Mouse (Mus musculus) hindbrain, embryonic 14.5 days (tissue): ENCODE data around the gene Cux2. TPM values are rescaled to one million over a fixed set of nuclear protein-coding genes. Genes with fewer than 3 reads are reported as not detected.

Source experiments
- ATAC-seq: fragments of 200-750 bp; cut with Nextera tagmentation; 2 replicates; pipeline ENCODE4 v1.8.0; 2017; ENCODE audit warnings: moderate number of reproducible peaks, mild to moderate bottlenecking, moderate TSS enrichment, moderate library complexity; ENCODE audit not compliant: low FRiP score
- DNase-seq: peaks from one replicate; pipeline ENCODE4 v3.0.0-alpha.2; 2015; ENCODE audit warnings: low spot score
- H3K27ac ChIP-seq: fragments of 300-500 bp; sonication (generic); 2 replicates; pipeline ENCODE4 v1.5.1; 2014; ENCODE audit warnings: mild to moderate bottlenecking, moderate library complexity
- H3K27me3 ChIP-seq: fragments of 300-500 bp; sonication (generic); 2 replicates; pipeline ENCODE4 v1.6.1; 2014; ENCODE audit warnings: mild to moderate bottlenecking, low read length, mixed read lengths; ENCODE audit not compliant: control insufficient read depth, insufficient read depth
- H3K36me3 ChIP-seq: fragments of 300-500 bp; sonication (generic); replicated peaks from 2 replicates; pipeline ENCODE4 v1.6.1; 2014; ENCODE audit not compliant: control insufficient read depth, insufficient read depth
- H3K4me1 ChIP-seq: fragments of 300-500 bp; sonication (generic); replicated peaks from 2 replicates; pipeline ENCODE4 v1.6.1; 2014; ENCODE audit warnings: antibody characterized with exemption, low read length, mixed read lengths; ENCODE audit not compliant: control insufficient read depth, insufficient read depth
- H3K4me2 ChIP-seq: fragments of 300-500 bp; sonication (generic); replicated peaks from 2 replicates; pipeline ENCODE4 v1.6.1; 2014; ENCODE audit warnings: mild to moderate bottlenecking, moderate library complexity
- H3K4me3 ChIP-seq: fragments of 300-500 bp; sonication (generic); replicated peaks from 2 replicates; pipeline ENCODE4 v1.5.1; 2014; ENCODE audit warnings: mild to moderate bottlenecking, low read length
- H3K9ac ChIP-seq: fragments of 300-500 bp; sonication (generic); 2 replicates; pipeline ENCODE4 v1.6.1; 2014
- H3K9me3 ChIP-seq: fragments of 300-500 bp; sonication (generic); 2 replicates; pipeline ENCODE4 v1.6.1; 2016; ENCODE audit warnings: low read length; ENCODE audit not compliant: control insufficient read depth
- WGBS: fragments of 180-500 bp; shearing (Covaris S2); extraction: QIAGEN DNeasy Blood & Tissue Kit; methylation state at CpG from one replicate; pipeline ENCODE4 v1.1.7; 2014; 5-methylcytosine and 5-hydroxymethylcytosine counted together
- polyA plus RNA-seq: library from polyadenylated mRNA; unstranded; fragments of >200 nt; fragmentation: Nextera tagmentation; extraction: Ambion mirVana; gene quantifications from 2 replicates; pipeline ENCODE4 v1.2.1, GENCODE M21; 2014

The Cux2 gene
- polyA plus RNA-seq, 1 experiment from 2014 or later: 28.1 TPM

DNA sequence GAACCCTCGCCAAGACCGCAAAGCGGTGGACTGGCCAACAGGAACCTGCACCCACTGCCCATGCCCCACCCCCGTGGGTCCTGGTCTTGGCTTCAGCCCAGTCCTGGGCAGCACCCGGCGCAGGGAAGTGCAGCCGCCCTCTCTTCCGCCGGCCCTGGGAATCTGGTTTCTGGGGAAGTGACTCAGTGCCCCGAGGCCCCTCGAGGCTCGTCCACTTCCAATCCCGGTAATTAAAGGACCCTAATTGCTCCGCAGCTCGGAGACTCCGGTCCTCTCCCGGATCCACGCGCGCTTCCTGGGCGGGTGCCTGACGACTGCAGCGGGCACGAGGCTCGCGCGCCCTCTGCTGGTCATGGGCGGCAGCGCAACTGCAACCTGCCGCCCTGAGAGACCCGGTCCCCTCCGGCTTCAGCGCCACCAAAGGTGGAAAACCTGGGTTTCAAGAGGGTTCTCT, 207.2 kb downstream of the Cux2 start:
- WGBS: 0% methylated on average over 33 of the region's 33 CpGs
- Histone ChIP-seq H3K4me3 (peak overlapping the region; percentile 41), H3K4me2 (peak overlapping the region; percentile 74), H3K36me3 (no peaks in the 10 kb centered on the region), H3K27me3 (peaks cover 59% of the 10 kb centered on the region), H3K9me3 (no peaks in the 10 kb centered on the region), H3K4me1 (peaks cover 15% of the 10 kb centered on the region), H3K9ac (peak overlapping the region; percentile 67), H3K27ac (no peak overlapping the region)
- DNase-seq: peak; percentile 88
- ATAC-seq: 0 out of 2 replicates have a peak, but pooled peaks have one; percentile 61

DNA sequence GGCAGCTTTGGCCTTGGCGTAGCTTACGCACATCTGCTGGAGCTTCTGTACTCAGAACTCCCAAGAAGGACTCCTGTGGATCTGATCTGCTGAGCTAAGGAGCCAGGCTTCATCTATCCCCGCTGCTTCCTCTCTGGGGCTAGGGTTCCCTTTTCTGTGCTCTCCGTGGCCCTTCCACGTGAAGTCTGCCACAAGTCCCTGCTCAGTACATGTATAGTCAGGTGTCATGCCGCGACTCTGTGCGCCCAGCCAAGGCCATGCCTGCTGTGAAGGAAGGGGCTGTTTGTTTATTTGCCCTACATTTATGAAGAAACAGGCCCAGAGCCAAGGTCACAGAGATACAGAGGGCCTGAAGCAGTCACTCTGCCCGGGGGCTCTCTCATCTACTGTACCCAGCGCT, 207.9 kb downstream of the Cux2 start:
- Histone ChIP-seq H3K27me3 (peaks cover 66% of the 10 kb centered on the region), H3K4me3 (no peak overlapping the region), H3K4me1 (peaks cover 21% of the 10 kb centered on the region), H3K4me2 (no peak overlapping the region), H3K36me3 (no peaks in the 10 kb centered on the region), H3K9me3 (no peaks in the 10 kb centered on the region), H3K27ac (no peak overlapping the region), H3K9ac (no peak overlapping the region)
- 38% methylated on average over 10 of the region's 10 CpGs for WGBS
- DNase-seq: no peak
- no peak for ATAC-seq

DNA sequence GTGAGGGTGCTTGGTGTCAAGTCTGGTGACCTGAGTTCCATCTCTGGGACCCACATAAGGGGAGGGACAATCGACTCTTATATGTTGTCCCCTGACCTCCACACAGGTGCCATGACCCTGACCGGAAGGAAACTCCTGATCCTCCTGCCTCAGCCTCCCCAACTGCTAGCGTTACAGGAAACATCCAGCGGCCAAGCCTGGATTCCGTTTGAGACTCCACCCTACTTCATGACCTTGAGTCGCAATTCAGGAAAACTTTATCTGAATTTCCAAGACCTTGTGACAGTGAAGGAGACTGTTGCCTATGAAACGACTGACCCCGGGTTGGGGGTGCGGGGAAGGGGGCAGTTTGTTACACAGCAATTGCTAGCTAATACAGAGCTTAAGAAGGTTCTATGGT, 208.4 kb downstream of the Cux2 start:
- H3K27me3 ChIP-seq: peaks cover 68% of the 10 kb centered on the region
- 95% methylated on average over 9 of the region's 9 CpGs for WGBS

DNA sequence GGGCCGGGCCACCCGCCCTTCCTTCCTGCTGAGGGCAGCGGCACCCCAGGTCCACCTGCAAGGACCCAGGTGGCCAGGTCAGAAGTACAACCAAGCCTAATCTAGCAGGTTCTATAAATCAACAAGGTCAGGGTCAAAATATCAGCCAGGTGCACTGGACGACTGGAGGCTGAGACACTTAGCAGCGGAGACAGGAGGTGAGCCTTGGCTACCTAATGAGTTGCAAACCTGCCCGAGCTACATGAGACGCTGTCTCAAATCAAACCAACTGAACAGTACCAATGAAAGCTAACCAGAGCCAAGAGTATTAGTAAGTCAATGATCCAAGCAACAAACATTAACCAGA, 210.8 kb downstream of the Cux2 start:
- no peak for ATAC-seq
- H3K27me3 ChIP-seq: peaks cover 63% of the 10 kb centered on the region
- no peak overlapping the region for H3K27ac ChIP-seq
- H3K36me3 ChIP-seq: no peaks in the 10 kb centered on the region
- peaks cover 36% of the 10 kb centered on the region for H3K4me1 ChIP-seq
- no peak for DNase-seq
- H3K9me3 ChIP-seq: no peaks in the 10 kb centered on the region
- H3K9ac ChIP-seq: peak overlapping the region; percentile 37
- 37% methylated on average over 6 of the region's 7 CpGs for WGBS
- peak overlapping the region; percentile 58 for H3K4me3 ChIP-seq
- H3K4me2 ChIP-seq: peak overlapping the region; percentile 78

More for the DNA sequence above, 208.4 kb downstream of the Cux2 start:
- H3K4me1 ChIP-seq: peaks cover 21% of the 10 kb centered on the region
- no peak overlapping the region for H3K4me2 ChIP-seq
- H3K9ac ChIP-seq: no peak overlapping the region
- H3K27ac ChIP-seq: no peak overlapping the region
- H3K9me3 ChIP-seq: no peaks in the 10 kb centered on the region
- no peaks in the 10 kb centered on the region for H3K36me3 ChIP-seq
- no peak overlapping the region for H3K4me3 ChIP-seq
- ATAC-seq: no peak
- no peak for DNase-seq

DNA sequence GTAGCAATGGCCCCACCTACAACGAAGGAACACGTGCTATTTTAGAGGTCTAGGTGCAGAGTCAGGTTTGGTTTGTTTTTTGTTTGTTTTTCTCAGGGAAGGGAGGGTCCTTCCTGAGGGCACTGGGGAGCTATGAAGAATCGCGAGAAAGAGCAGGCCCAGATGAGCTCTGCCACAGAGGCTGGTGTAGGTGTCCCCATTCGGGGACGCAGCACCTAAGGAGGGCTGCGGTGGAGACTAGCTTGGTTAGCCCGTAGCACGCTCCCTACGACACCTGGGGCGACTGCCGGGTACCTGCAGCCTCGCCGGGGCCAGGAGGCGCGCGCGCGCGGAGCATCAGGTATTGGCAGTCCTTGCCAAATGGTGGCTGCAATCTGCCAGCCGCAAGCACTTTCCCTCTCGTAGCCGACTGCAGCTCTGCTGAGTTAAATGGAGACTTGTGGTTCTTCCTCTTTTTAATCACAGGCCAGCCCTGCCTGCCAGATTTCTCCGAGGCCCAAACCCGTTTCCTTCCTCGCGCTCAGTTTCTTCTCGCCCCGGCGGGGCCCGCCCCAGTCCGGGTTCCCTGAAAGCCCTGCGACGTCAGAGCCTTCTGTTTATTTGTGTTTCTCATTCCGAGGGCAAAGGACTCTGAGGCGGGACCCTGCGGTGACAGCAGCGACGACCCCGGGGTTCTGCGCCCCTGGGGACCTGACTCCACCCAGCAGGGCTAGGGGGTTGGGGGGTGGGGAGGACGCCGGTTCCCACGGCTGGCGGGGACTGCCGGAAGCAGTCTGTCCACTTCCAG, 211.4 kb downstream of the Cux2 start:
- Histone ChIP-seq H3K9ac (peak overlapping the region; percentile 37), H3K27me3 (peaks cover 58% of the 10 kb centered on the region), H3K4me3 (peak overlapping the region; percentile 58), H3K36me3 (no peaks in the 10 kb centered on the region), H3K4me1 (peaks cover 42% of the 10 kb centered on the region), H3K4me2 (peak overlapping the region; percentile 78), H3K9me3 (no peaks in the 10 kb centered on the region), H3K27ac (peak overlapping the region; percentile 10; the same call in 1 of the 2 replicates)
- DNase-seq: no peak
- no peak for ATAC-seq
- WGBS: under 1% methylated on average over 46 of the region's 46 CpGs

DNA sequence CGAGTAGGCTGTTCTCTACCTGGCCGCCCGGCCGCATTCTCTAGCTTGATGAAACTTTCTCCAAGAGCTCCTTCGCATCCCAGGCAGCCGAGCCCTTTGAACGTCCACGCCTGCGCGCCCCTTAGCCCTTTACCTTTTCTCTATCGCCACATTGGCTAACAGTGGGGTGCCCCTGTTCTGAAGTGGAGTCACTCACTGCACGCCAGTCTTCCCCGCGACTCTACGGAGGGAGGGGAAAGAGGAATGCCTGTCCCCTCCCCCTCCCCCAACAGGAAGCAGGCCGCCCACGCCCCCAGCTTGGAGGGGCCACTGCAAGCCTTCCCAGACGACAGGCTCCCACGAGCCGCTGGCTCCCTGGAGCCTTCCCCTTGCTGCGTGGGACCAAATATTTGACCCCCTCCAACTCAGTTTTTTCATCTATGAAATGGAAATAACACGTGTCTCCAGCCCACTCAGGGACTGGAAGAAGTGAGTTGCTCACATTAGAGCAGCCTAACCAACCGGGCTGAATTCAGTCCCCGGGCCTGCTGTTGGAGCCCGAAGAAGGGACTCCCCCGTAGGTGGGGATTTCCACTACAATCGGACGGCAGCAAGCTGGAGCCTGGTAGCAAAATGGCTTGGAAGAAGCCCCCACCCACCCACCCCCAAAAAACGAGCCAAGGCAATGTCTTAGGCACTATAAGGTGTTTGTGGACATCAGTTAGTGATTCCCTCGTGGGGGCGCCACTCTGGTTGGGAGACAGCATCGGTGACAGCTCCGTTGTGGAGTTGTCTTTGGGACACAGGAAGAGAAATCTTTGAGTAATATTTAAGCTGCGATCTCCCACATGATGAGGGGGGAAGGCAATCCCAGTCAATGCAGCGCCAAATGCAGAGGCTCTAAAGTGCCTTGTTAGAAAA, 212.2 kb downstream of the Cux2 start, which contains the start of gene Sh2b3:
Sh2b3 (minus strand) TSS at position 206 of the 900 bp plus-strand sequence.
- 1% methylated on average over 35 of the region's 35 CpGs for WGBS
- peak; percentile 5; the same call in 1 of the 2 replicates for ATAC-seq
- no peak for DNase-seq

DNA sequence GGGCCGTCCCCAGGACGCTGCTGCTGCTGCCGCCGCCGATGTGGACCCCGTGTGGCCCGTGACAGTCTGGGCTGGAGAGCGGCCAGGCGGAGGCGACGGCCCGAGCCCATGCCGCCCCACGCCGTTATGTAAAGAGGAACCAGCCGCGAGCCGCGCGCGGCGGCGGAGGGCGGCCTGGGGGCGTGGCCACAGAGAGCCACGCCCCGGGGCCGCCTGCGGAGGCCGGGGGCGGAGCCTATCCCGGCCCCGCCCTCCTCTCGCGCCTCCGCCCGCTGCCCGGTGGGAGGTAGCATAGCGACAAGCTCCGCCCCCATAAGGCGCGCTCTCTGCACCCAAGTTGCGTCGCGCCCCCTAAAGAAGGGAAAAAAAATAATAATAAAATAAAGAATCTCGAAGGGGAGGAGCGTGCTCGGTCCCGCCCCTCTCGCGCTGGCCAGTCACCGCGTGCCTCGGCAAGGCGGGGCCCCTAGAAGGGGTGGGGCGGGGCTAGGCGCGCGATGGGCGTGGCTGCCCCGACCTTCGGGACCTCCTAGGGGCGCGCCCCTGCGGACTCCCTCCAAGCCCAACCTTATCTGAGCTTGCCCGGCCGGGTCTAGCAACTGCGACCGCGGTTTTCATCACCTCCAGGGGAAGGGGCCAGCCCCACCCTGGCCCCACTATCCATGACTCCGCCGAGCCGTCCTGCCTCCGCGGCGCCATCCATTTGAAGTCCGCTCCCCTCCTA, 213.0 kb downstream of the Cux2 start:
- Histone ChIP-seq H3K4me1 (peaks cover 41% of the 10 kb centered on the region), H3K27me3 (peaks cover 43% of the 10 kb centered on the region), H3K9me3 (no peaks in the 10 kb centered on the region), H3K27ac (peak overlapping the region; percentile 62; the same call in 1 of the 2 replicates), H3K36me3 (no peaks in the 10 kb centered on the region), H3K4me3 (peak overlapping the region; percentile 58), H3K4me2 (peak overlapping the region; percentile 78), H3K9ac (peak overlapping the region; percentile 64)
- under 1% methylated on average over 54 of the region's 77 CpGs for WGBS
- peak; percentile 82 for DNase-seq
- peak; percentile 64 for ATAC-seq

More for the DNA sequence above, 212.2 kb downstream of the Cux2 start, which contains the start of gene Sh2b3:
- Histone ChIP-seq H3K27ac (peak within 1 kb of the TSS; percentile 62; the same call in 1 of the 2 replicates), H3K9ac (peak within 1 kb of the TSS; percentile 64), H3K4me3 (peak within 1 kb of the TSS; percentile 58), H3K36me3 (no peaks in the 10 kb centered on the region), H3K4me1 (peaks cover 45% of the 10 kb centered on the region), H3K4me2 (peak within 1 kb of the TSS; percentile 78), H3K9me3 (no peaks in the 10 kb centered on the region), H3K27me3 (peaks cover 51% of the 10 kb centered on the region)

DNA sequence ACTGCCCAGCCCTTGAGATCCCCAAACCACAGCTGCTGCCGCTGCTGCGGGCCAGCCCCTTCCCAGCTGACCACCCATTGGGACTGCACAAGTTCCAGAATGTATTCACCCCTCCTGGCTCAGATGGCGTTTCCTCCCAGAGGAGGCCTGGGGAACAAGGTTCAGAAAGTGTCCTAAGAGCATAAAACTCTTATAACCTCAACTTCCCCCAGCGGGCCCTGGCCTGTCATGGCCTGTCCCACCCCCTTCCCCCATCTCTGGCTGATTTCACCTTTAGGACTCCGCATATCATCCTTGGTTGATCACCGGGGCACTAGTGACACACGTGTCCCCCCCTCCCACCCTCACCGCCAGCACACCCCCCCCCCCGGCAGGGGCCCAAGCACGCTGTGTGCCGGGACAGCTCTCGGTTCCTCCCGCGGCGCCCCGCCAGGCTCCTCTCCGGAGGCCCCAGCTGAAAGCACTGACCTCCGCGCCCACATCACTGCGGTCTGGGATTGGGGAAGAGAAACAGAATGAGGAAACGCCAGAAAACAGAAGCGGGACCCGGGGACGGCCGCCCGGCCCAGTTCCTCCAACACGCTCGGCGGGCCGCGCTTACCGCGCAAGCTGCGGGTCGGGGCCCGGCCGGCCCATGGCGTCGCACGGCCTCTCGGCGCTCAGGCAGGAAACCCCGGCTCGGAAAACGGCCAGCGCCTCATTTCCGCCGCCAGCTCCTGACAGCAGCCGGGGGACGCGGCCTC, 213.8 kb downstream of the Cux2 start:
- Histone ChIP-seq H3K27me3 (peaks cover 43% of the 10 kb centered on the region), H3K4me1 (peaks cover 41% of the 10 kb centered on the region), H3K27ac (peak overlapping the region; percentile 62; the same call in 1 of the 2 replicates), H3K9me3 (no peaks in the 10 kb centered on the region), H3K4me3 (peak overlapping the region; percentile 58), H3K4me2 (peak overlapping the region; percentile 78), H3K36me3 (no peaks in the 10 kb centered on the region), H3K9ac (peak overlapping the region; percentile 64)
- ATAC-seq (peak; percentile 35; the same call in 1 of the 2 replicates), DNase-seq (no peak)
- WGBS: under 1% methylated on average over 51 of the region's 51 CpGs
